Mouse (Mus musculus): ENCODE measurements around the gene Ptgfrn. TPM values are rescaled to one million over a fixed set of nuclear protein-coding genes. Genes with fewer than 3 reads are reported as not detected.

Gene Ptgfrn
- total and polyA plus RNA-seq, 3 experiments, result not detected

GRCm38 (mm10) chr3:101080925-101081324 lies 29.2 kb downstream of the Ptgfrn start:
- no peak overlapping the region for H3K9ac ChIP-seq (ENCODE audit: control insufficient read depth, low read depth, low read length, poor library complexity, severe bottlenecking)
- DNase-seq (ENCODE audit: low read depth, low spot score), result no peak
- H3K79me2 ChIP-seq (ENCODE audit: control insufficient read depth, insufficient read depth, low read length, poor library complexity), result no peaks in the 10 kb centered on the region
- no peak overlapping the region for H3K4me3 ChIP-seq (ENCODE audit: control insufficient read depth in 1 of 2, insufficient read depth in 1 of 2, low read depth in 2 of 2, low read length in 2 of 2)
- H3K27ac ChIP-seq (ENCODE audit: control insufficient read depth, low read depth, low read length), result no peak overlapping the region
- no peaks in the 10 kb centered on the region for H3K9me3 ChIP-seq (replicated peaks; ENCODE audit: insufficient read depth, low read length)
- H3K36me3 ChIP-seq (ENCODE audit: control insufficient read depth in 1 of 2, insufficient read depth in 2 of 2, low read length in 2 of 2), result no peaks in the 10 kb centered on the region
- H3K27me3 ChIP-seq (ENCODE audit: control insufficient read depth in 1 of 2, insufficient read depth in 2 of 2, low read length in 2 of 2), result no peaks in the 10 kb centered on the region
- TF ChIP-seq MYC (IDR thresholded peaks at IDR 0.05; ENCODE audit: low read depth, low read length), result no peak
- no peak for TF ChIP-seq EP300 (IDR thresholded peaks at IDR 0.05; ENCODE audit: low read depth in 1 of 2, low read length in 2 of 2)
- TF ChIP-seq MAZ (IDR thresholded peaks at IDR 0.05; ENCODE audit: low read depth, low read length), result no peak
- no peak for TF ChIP-seq NELFE (IDR thresholded peaks at IDR 0.05; ENCODE audit: low read depth, low read length)
- TF ChIP-seq JUND (IDR thresholded peaks at IDR 0.05; ENCODE audit: low read depth, low read length), result no peak
- no peak for TF ChIP-seq CTCF (IDR thresholded peaks at IDR 0.05 in 2 of 3, conservative IDR thresholded peaks at IDR 0.05 in 1 of 3; ENCODE audit: control insufficient read depth in 1 of 3, insufficient read depth in 1 of 3, low read depth in 2 of 3, low read length in 3 of 3, poor library complexity in 1 of 3, severe bottlenecking in 1 of 3)
- no peak for TF ChIP-seq ELF1 (IDR thresholded peaks at IDR 0.05; ENCODE audit: low read depth, low read length)
- TF ChIP-seq E2F4 (IDR thresholded peaks at IDR 0.05; ENCODE audit: borderline replicate concordance, low read depth, low read length), result no peak
- no peak for TF ChIP-seq CHD1 (IDR thresholded peaks at IDR 0.05; ENCODE audit: low read depth, low read length)
- no peak for TF ChIP-seq MXI1 (IDR thresholded peaks at IDR 0.05; ENCODE audit: low read depth, low read length)
- TF ChIP-seq TAL1 (IDR thresholded peaks at IDR 0.05; ENCODE audit: low read length), result no peak
- TF ChIP-seq MEF2A (IDR thresholded peaks at IDR 0.05; ENCODE audit: extremely low read depth, insufficient replicate concordance, low read depth, low read length, poor library complexity, severe bottlenecking), result no peak
- TF ChIP-seq UBTF (IDR thresholded peaks at IDR 0.05; ENCODE audit: borderline replicate concordance, insufficient read depth, low read depth, low read length), result no peak
- TF ChIP-seq POLR2AphosphoS5 (IDR thresholded peaks at IDR 0.05; ENCODE audit: borderline replicate concordance, low read depth, low read length), result no peak
- TF ChIP-seq RAD21 (IDR thresholded peaks at IDR 0.05; ENCODE audit: low read depth, low read length), result no peak
- no peak for TF ChIP-seq KAT2A (conservative IDR thresholded peaks at IDR 0.05; ENCODE audit: low read depth, low read length)
- no peak for TF ChIP-seq MAX (IDR thresholded peaks at IDR 0.05; ENCODE audit: low read length)
- no peaks in the 10 kb centered on the region for H3K4me1 ChIP-seq (ENCODE audit: control insufficient read depth in 1 of 2, insufficient read depth in 2 of 2, low read length in 2 of 2)

- Histone ChIP-seq H3K9ac (ENCODE audit: control insufficient read depth, low read depth, low read length, poor library complexity, severe bottlenecking) (no peak overlapping the region), H3K4me1 (ENCODE audit: control insufficient read depth in 1 of 2, insufficient read depth in 2 of 2, low read length in 2 of 2) (no peaks in the 10 kb centered on the region), H3K27ac (ENCODE audit: control insufficient read depth, low read depth, low read length) (no peak overlapping the region), H3K4me3 (ENCODE audit: control insufficient read depth in 1 of 2, insufficient read depth in 1 of 2, low read depth in 2 of 2, low read length in 2 of 2) (no peak overlapping the region), H3K27me3 (ENCODE audit: control insufficient read depth in 1 of 2, insufficient read depth in 2 of 2, low read length in 2 of 2) (no peaks in the 10 kb centered on the region), H3K79me2 (ENCODE audit: control insufficient read depth, insufficient read depth, low read length, poor library complexity) (no peaks in the 10 kb centered on the region), H3K9me3 (replicated peaks; ENCODE audit: insufficient read depth, low read length) (no peaks in the 10 kb centered on the region), H3K36me3 (ENCODE audit: control insufficient read depth in 1 of 2, insufficient read depth in 2 of 2, low read length in 2 of 2) (no peaks in the 10 kb centered on the region)
- no peak for DNase-seq (ENCODE audit: low read depth, low spot score)
- TF ChIP-seq ZMIZ1 (IDR thresholded peaks at IDR 0.05; ENCODE audit: low read depth, low read length) (no peak), E2F4 (IDR thresholded peaks at IDR 0.05; ENCODE audit: borderline replicate concordance, low read depth, low read length) (no peak), BHLHE40 (IDR thresholded peaks at IDR 0.05; ENCODE audit: borderline replicate concordance, low read depth, low read length) (no peak), RCOR1 (IDR thresholded peaks at IDR 0.05; ENCODE audit: low read depth, low read length) (no peak), CTCF (IDR thresholded peaks at IDR 0.05 in 2 of 3, conservative IDR thresholded peaks at IDR 0.05 in 1 of 3; ENCODE audit: control insufficient read depth in 1 of 3, insufficient read depth in 1 of 3, low read depth in 2 of 3, low read length in 3 of 3, poor library complexity in 1 of 3, severe bottlenecking in 1 of 3) (no peak), MEF2A (IDR thresholded peaks at IDR 0.05; ENCODE audit: extremely low read depth, insufficient replicate concordance, low read depth, low read length, poor library complexity, severe bottlenecking) (no peak), HCFC1 (IDR thresholded peaks at IDR 0.05; ENCODE audit: low read depth, low read length) (no peak), POLR2A (IDR thresholded peaks at IDR 0.05; ENCODE audit: control insufficient read depth in 1 of 2, insufficient read depth in 1 of 2, low read depth in 1 of 2, low read length in 2 of 2, poor library complexity in 1 of 2) (no peak), TCF12 (IDR thresholded peaks at IDR 0.05; ENCODE audit: low read depth, low read length) (no peak), JUND (IDR thresholded peaks at IDR 0.05; ENCODE audit: low read depth, low read length) (no peak), ZKSCAN1 (IDR thresholded peaks at IDR 0.05; ENCODE audit: low read depth, low read length) (no peak), USF2 (IDR thresholded peaks at IDR 0.05; ENCODE audit: borderline replicate concordance in 1 of 2, insufficient read depth in 1 of 2, low read depth in 1 of 2, low read length in 2 of 2) (no peak), SMC3 (IDR thresholded peaks at IDR 0.05; ENCODE audit: low read depth, low read length) (no peak), MAX (IDR thresholded peaks at IDR 0.05; ENCODE audit: low read length) (no peak)
Measured at GRCm38 (mm10) chr3:101078344-101078743, 31.7 kb downstream of the Ptgfrn start.
